Mouse (Mus musculus): ENCODE results near the gene Prkn.

DNA sequence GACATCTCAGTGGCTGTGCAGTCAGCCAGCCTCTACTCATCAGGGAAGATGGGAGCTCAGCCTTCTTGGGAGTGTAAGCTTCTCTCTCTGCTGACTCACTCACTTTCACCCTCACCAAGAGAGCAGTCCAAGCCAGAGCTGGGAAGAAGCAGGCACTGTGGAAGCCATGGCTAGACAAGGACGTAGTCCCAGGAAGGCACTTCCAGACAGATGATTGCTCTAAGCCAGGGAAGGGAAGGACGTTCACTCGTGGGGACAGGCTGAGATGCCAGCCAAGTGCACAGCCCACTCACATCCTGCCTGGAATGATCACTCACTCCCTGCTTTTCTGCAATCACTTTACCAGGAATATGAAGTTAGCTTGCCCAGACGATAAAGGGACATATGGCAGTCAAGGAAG, 430.0 kb downstream of the Prkn start:
- TF ChIP-seq CTCF (IDR thresholded peaks at IDR 0.05): no peak
- no peak for TF ChIP-seq EP300 (IDR thresholded peaks at IDR 0.05)

Measured in lung, postnatal 0 days (tissue).